Mouse (Mus musculus) forebrain, embryonic 10.5 days (tissue): Measurements from ENCODE around the gene Phox2a. TPM values are rescaled to one million over a fixed set of nuclear protein-coding genes. Genes with fewer than 3 reads are reported as not detected.

ENCODE experiments used
- DNase-seq: peaks from one replicate; pipeline ENCODE4 v3.0.0-alpha.2; 2017; ENCODE audit warnings: low spot score; ENCODE audit errors: extremely low spot score
- H3K27ac ChIP-seq: fragments of 300-500 bp; sonication (generic); 2 replicates; pipeline ENCODE4 v1.5.1; 2016; ENCODE audit warnings: mild to moderate bottlenecking
- H3K27me3 ChIP-seq: fragments of 300-500 bp; sonication (generic); 2 replicates; pipeline ENCODE4 v1.6.1; 2016; ENCODE audit warnings: mild to moderate bottlenecking; ENCODE audit not compliant: poor library complexity, severe bottlenecking
- H3K36me3 ChIP-seq: fragments of 300-500 bp; sonication (generic); replicated peaks from 2 replicates; pipeline ENCODE4 v1.6.1; 2016; ENCODE audit warnings: mild to moderate bottlenecking, moderate library complexity
- H3K4me1 ChIP-seq: fragments of 300-500 bp; sonication (generic); 2 replicates; pipeline ENCODE4 v1.6.1; 2016
- H3K4me3 ChIP-seq: fragments of 300-500 bp; sonication (generic); 2 replicates; pipeline ENCODE4 v1.5.1; 2016; ENCODE audit warnings: mild to moderate bottlenecking, moderate library complexity
- H3K9me3 ChIP-seq: fragments of 300-500 bp; sonication (generic); 2 replicates; pipeline ENCODE4 v1.6.1; 2016; ENCODE audit warnings: mild to moderate bottlenecking, moderate library complexity
- WGBS: fragments of 180-500 bp; shearing (Covaris S2); methylation state at CpG from one replicate; pipeline ENCODE4 v1.1.7; 2016; 5-methylcytosine and 5-hydroxymethylcytosine counted together
- polyA plus RNA-seq: library from polyadenylated mRNA; unstranded; fragments of >200 nt; fragmentation: Nextera tagmentation; extraction: Ambion mirVana; gene quantifications from 2 replicates; pipeline ENCODE4 v1.2.1, GENCODE M21; 2016

Phox2a gene
- polyA plus RNA-seq, 1 experiment from 2014 or later = not detected

GRCm38 (mm10) chr7:101832372-101832771 lies 14.3 kb downstream of the Phox2a start:
- WGBS = 95% methylated on average over 4 of the region's 4 CpGs
- Histone ChIP-seq H3K36me3 (peaks cover 74% of the 10 kb centered on the region), H3K27ac (no peak overlapping the region), H3K4me1 (peaks cover 39% of the 10 kb centered on the region), H3K9me3 (no peaks in the 10 kb centered on the region), H3K27me3 (no peaks in the 10 kb centered on the region), H3K4me3 (no peak overlapping the region)
- no peak for DNase-seq

- DNase-seq = no peak
- peaks cover 46% of the 10 kb centered on the region for H3K4me1 ChIP-seq
- no peaks in the 10 kb centered on the region for H3K9me3 ChIP-seq
- no peak overlapping the region for H3K4me3 ChIP-seq
- WGBS = 78% methylated on average over 5 of the region's 5 CpGs
- no peak overlapping the region for H3K27ac ChIP-seq
- H3K27me3 ChIP-seq = no peaks in the 10 kb centered on the region
- H3K36me3 ChIP-seq = peaks cover 64% of the 10 kb centered on the region
These were observed 15.2 kb downstream of the Phox2a start for GRCm38 (mm10) chr7:101833352-101833751.

DNA sequence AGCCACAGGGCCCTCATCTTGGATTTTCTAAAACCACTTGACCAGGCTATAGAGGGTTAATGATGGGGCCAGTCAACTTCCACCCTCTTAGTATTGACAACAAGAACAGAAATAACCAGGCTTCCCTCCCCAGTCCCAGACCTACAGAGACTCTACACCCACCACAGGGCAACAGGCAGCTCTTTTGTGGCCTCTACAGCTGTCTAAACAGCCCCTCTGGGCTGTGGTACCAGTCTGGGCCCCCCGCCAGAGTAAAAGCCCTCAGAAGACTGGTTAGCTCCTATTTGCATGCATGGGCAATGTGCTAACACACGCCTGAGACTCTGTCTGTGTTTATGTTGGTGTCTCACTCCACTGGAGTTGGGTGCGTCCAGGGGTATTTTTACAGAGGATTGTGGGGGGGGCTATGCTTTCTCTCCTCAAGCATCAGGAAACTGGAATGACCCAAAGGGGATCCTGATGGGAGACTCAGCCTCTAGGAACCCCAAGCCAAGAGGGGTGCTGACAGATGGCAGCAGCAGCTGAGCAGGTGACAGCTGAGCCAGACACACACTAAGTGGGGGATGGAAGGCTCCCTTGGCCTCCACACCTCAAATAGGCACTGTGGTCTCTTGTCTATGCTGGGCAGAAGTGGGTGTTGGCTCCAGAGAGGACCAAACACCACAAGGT lies 15.9 kb downstream of the Phox2a start:
- peaks cover 53% of the 10 kb centered on the region for H3K4me1 ChIP-seq
- H3K27me3 ChIP-seq = no peaks in the 10 kb centered on the region
- H3K27ac ChIP-seq = peak overlapping the region; percentile 99
- no peak for DNase-seq
- peak overlapping the region; percentile 9; the same call in 1 of the 2 replicates for H3K4me3 ChIP-seq
- peaks cover 57% of the 10 kb centered on the region for H3K36me3 ChIP-seq
- 73% methylated on average over 3 of the region's 3 CpGs for WGBS
- H3K9me3 ChIP-seq = no peaks in the 10 kb centered on the region

- Histone ChIP-seq H3K9me3 (no peaks in the 10 kb centered on the region), H3K4me1 (peaks cover 54% of the 10 kb centered on the region), H3K36me3 (peaks cover 49% of the 10 kb centered on the region), H3K27ac (peak overlapping the region; percentile 99; the same call in 1 of the 2 replicates), H3K4me3 (peak overlapping the region; percentile 99), H3K27me3 (no peaks in the 10 kb centered on the region)
- WGBS = 78% methylated on average over 3 of the region's 3 CpGs
- no peak for DNase-seq
These were observed 16.8 kb downstream of the Phox2a start for GRCm38 (mm10) chr7:101834903-101835302.

GRCm38 (mm10) chr7:101835457-101836109 lies 17.5 kb downstream of the Phox2a start:
- H3K36me3 ChIP-seq = peaks cover 42% of the 10 kb centered on the region
- peak overlapping the region; percentile 99 for H3K4me3 ChIP-seq
- WGBS = 50% methylated on average over 5 of the region's 5 CpGs
- no peaks in the 10 kb centered on the region for H3K9me3 ChIP-seq
- H3K27ac ChIP-seq = peak overlapping the region; percentile 99
- DNase-seq = no peak
- H3K27me3 ChIP-seq = no peaks in the 10 kb centered on the region
- H3K4me1 ChIP-seq = peaks cover 54% of the 10 kb centered on the region

DNA sequence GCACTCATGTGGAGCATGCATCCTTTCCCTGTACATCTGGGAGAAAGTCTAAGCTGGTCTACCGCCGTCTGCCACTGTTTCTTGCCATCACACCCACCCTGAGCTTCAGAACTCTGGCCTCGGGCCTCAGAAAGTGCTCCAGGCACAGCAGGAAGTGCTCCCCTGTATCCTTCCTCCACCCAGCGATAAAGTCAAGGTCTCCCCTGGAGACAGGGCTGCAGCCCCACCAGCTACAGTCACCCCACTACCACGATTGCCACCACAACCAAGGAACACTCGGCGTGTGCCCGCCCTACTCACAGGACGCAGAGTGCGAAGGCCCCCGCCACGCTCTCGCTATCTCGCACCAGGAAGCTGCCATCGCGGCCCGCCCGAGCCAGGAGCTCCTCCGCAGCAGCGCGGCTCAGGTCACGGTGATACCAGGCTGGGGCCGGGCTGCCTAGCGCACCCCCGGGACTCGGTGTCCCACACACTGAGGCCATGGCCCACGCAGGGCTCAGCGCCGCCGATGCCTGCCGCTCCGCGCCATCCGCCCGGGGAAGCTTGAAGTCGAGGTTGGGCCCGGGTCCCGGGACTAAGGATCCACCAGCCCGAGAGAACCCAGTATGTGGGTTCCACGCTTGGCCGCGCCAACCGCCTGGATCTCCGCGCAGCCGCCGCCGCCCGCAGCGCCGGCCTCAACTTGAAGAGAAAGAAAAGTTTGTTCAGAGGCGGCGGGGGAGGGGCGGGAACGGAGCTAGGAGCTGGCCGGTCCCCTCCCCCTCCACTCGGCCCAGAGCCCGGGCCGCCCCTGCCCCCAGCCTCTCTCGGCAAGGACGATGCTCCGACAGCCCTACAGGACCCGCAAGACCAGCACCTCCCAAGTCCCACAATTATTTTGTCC lies 18.4 kb downstream of the Phox2a start:
- Histone ChIP-seq H3K27ac (peak overlapping the region; percentile 99), H3K9me3 (no peaks in the 10 kb centered on the region), H3K36me3 (peaks cover 33% of the 10 kb centered on the region), H3K27me3 (no peaks in the 10 kb centered on the region), H3K4me3 (peak overlapping the region; percentile 99), H3K4me1 (peaks cover 54% of the 10 kb centered on the region)
- WGBS = under 1% methylated on average over 62 of the region's 63 CpGs
- DNase-seq = peak; percentile 77

GRCm38 (mm10) chr7:101837154-101837605 lies 19.1 kb downstream of the Phox2a start:
- Histone ChIP-seq H3K27me3 (no peaks in the 10 kb centered on the region), H3K9me3 (no peaks in the 10 kb centered on the region), H3K27ac (peak overlapping the region; percentile 99), H3K36me3 (peaks cover 26% of the 10 kb centered on the region), H3K4me1 (peaks cover 54% of the 10 kb centered on the region), H3K4me3 (peak overlapping the region; percentile 99)
- no peak for DNase-seq
- under 1% methylated on average over 20 of the region's 20 CpGs for WGBS

GRCm38 (mm10) chr7:101837606-101838471 lies 19.7 kb downstream of the Phox2a start, which contains the start of gene Inppl1:
Gene Inppl1 (minus strand): TSS chr7:101838229.
- Histone ChIP-seq H3K27ac (peak within 1 kb of the TSS; percentile 99), H3K9me3 (no peaks in the 10 kb centered on the region), H3K36me3 (peaks cover 19% of the 10 kb centered on the region), H3K4me1 (peaks cover 54% of the 10 kb centered on the region), H3K27me3 (no peaks in the 10 kb centered on the region), H3K4me3 (peak within 1 kb of the TSS; percentile 99)
- peak; percentile 89 for DNase-seq
- WGBS = under 1% methylated on average over 64 of the region's 64 CpGs

- no peaks in the 10 kb centered on the region for H3K36me3 ChIP-seq
- H3K9me3 ChIP-seq = no peaks in the 10 kb centered on the region
- H3K4me1 ChIP-seq = 0 out of 2 replicates have a peak, but pooled peaks cover under 1% of the 10 kb centered on the region
- H3K27me3 ChIP-seq = no peaks in the 10 kb centered on the region
- H3K4me3 ChIP-seq = no peak overlapping the region
- WGBS = 78% methylated on average over 6 of the region's 6 CpGs
- H3K27ac ChIP-seq = no peak overlapping the region
- DNase-seq = no peak
These were observed 26.1 kb downstream of the Phox2a start for GRCm38 (mm10) chr7:101844186-101844585.

GRCm38 (mm10) chr7:101847934-101848333 lies 29.8 kb downstream of the Phox2a start:
- no peaks in the 10 kb centered on the region for H3K4me1 ChIP-seq
- no peak for DNase-seq
- no peaks in the 10 kb centered on the region for H3K9me3 ChIP-seq
- 97% methylated on average over 1 of the region's 1 CpGs for WGBS
- no peak overlapping the region for H3K27ac ChIP-seq
- no peak overlapping the region for H3K4me3 ChIP-seq
- no peaks in the 10 kb centered on the region for H3K36me3 ChIP-seq
- no peaks in the 10 kb centered on the region for H3K27me3 ChIP-seq

DNA sequence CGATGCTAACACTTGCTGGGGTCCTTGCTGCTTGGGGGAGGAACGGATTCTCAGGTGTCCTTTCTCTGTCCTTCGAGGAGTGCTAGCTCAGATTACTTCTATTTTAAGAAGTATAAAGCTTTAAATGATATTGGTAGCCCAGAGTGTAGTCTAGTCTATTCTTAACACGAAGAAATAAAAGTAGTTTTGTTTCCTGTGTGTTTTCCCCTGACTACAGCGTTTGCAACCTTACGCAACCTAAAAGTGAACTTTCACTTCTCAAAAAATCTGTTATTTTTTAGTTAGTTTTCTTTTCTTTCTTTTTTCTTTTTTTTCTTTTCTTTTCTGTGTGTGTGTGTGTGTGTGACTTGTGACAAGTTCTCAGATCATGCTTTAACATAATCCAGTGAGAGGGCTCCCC lies 33.6 kb downstream of the Phox2a start:
- no peak for DNase-seq
- H3K9me3 ChIP-seq = no peaks in the 10 kb centered on the region
- no peaks in the 10 kb centered on the region for H3K4me1 ChIP-seq
- no peak overlapping the region for H3K4me3 ChIP-seq
- no peaks in the 10 kb centered on the region for H3K36me3 ChIP-seq
- H3K27ac ChIP-seq = no peak overlapping the region
- WGBS = 89% methylated on average over 6 of the region's 6 CpGs
- no peaks in the 10 kb centered on the region for H3K27me3 ChIP-seq

DNA sequence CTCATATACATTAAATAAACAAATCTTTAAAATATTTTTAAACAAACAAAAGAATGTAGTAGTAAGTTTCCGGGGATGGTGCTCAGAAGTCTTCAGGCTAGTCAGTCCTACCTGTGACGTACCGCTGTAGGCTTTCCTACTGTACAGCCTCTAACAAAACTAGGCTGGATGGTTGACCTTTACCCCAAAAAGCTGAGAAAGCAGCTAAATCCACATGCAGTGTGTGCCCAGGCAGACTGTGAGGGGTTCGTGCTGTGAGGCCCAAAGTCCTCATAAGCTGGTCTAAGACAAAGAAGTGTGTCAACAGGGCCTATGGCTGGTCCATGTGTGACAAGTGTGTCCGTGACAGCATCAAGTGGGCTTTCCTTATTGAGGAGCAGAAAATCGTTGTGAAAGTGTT lies 34.7 kb downstream of the Phox2a start:
- H3K9me3 ChIP-seq = no peaks in the 10 kb centered on the region
- H3K4me1 ChIP-seq = no peaks in the 10 kb centered on the region
- no peaks in the 10 kb centered on the region for H3K27me3 ChIP-seq
- WGBS = 89% methylated on average over 6 of the region's 6 CpGs
- no peak overlapping the region for H3K4me3 ChIP-seq
- no peaks in the 10 kb centered on the region for H3K36me3 ChIP-seq
- no peak for DNase-seq
- no peak overlapping the region for H3K27ac ChIP-seq
